Mouse (Mus musculus): ENCODE data around the gene Sgf29. TPM values are rescaled to one million over a fixed set of nuclear protein-coding genes. Genes with fewer than 3 reads are reported as not detected.

Sgf29 gene
- polyA plus RNA-seq, 1 experiment, result 68.8 TPM

- TF ChIP-seq GATA1 (IDR thresholded peaks at IDR 0.05; ENCODE audit: low read length), result no peak
These were observed 19.2 kb upstream of the Sgf29 start for GRCm38 (mm10) chr7:126629915-126630314.

- no peak for TF ChIP-seq GATA1 (IDR thresholded peaks at IDR 0.05; ENCODE audit: low read length)
These were observed 18.1 kb upstream of the Sgf29 start, which contains the start of gene Nupr1 for GRCm38 (mm10) chr7:126630824-126631518. TSS of gene Nupr1 (minus strand) at chr7:126630861.

GRCm38 (mm10) chr7:126632478-126632877 is 16.6 kb upstream of the Sgf29 start:
- TF ChIP-seq GATA1 (IDR thresholded peaks at IDR 0.05; ENCODE audit: low read length), result peak; percentile 40

- no peak for TF ChIP-seq GATA1 (IDR thresholded peaks at IDR 0.05; ENCODE audit: low read length)
These were observed 13.7 kb upstream of the Sgf29 start for GRCm38 (mm10) chr7:126635375-126635774.

GRCm38 (mm10) chr7:126636733-126637520 is 12.2 kb upstream of the Sgf29 start:
- no peak for TF ChIP-seq GATA1 (IDR thresholded peaks at IDR 0.05; ENCODE audit: low read length)

GRCm38 (mm10) chr7:126642545-126643243 is 6.4 kb upstream of the Sgf29 start:
- no peak for TF ChIP-seq GATA1 (IDR thresholded peaks at IDR 0.05; ENCODE audit: low read length)

GRCm38 (mm10) chr7:126644345-126644744 is 4.8 kb upstream of the Sgf29 start:
- no peak for TF ChIP-seq GATA1 (IDR thresholded peaks at IDR 0.05; ENCODE audit: low read length)

- TF ChIP-seq GATA1 (IDR thresholded peaks at IDR 0.05; ENCODE audit: low read length), result peak; percentile 31
These were observed 4.2 kb upstream of the Sgf29 start for GRCm38 (mm10) chr7:126644914-126645313.

- no peak for TF ChIP-seq GATA1 (IDR thresholded peaks at IDR 0.05; ENCODE audit: low read length)
These were observed 3.4 kb upstream of the Sgf29 start for GRCm38 (mm10) chr7:126645708-126646107.

GRCm38 (mm10) chr7:126648486-126648885 is 623 bp upstream of the Sgf29 start:
- no peak for TF ChIP-seq GATA1 (IDR thresholded peaks at IDR 0.05; ENCODE audit: low read length)

GRCm38 (mm10) chr7:126650852-126651251 is 1.7 kb downstream of the Sgf29 start:
- peak; percentile 96 for TF ChIP-seq GATA1 (IDR thresholded peaks at IDR 0.05; ENCODE audit: low read length)

GRCm38 (mm10) chr7:126653991-126654390 is 4.9 kb downstream of the Sgf29 start:
- TF ChIP-seq GATA1 (IDR thresholded peaks at IDR 0.05; ENCODE audit: low read length), result no peak

GRCm38 (mm10) chr7:126655695-126656094 is 6.6 kb downstream of the Sgf29 start:
- no peak for TF ChIP-seq GATA1 (IDR thresholded peaks at IDR 0.05; ENCODE audit: low read length)

- no peak for TF ChIP-seq GATA1 (IDR thresholded peaks at IDR 0.05; ENCODE audit: low read length)
These were observed 8.4 kb downstream of the Sgf29 start for GRCm38 (mm10) chr7:126657522-126657921.

GRCm38 (mm10) chr7:126659771-126660170 is 10.7 kb downstream of the Sgf29 start:
- TF ChIP-seq GATA1 (IDR thresholded peaks at IDR 0.05; ENCODE audit: low read length), result no peak

- TF ChIP-seq GATA1 (IDR thresholded peaks at IDR 0.05; ENCODE audit: low read length), result no peak
These were observed 14.5 kb downstream of the Sgf29 start for GRCm38 (mm10) chr7:126663646-126664045.

All from G1E-ER4 (cell line).